Mouse (Mus musculus) heart, adult 18-20 months (tissue): ENCODE results near the gene Gal. TPM values are rescaled to one million over a fixed set of nuclear protein-coding genes. Genes with fewer than 3 reads are reported as not detected.
A peak's percentile ranks its signal among the peaks of the same experiment; 100 is the strongest.

Source experiments
- DNase-seq, 2 experiments: peaks; one replicate each; pipeline ENCODE4 v3.0.0; 2021 to 2022; ENCODE audit warnings: mixed read lengths in 1 of 2
- long read RNA-seq, 2 experiments: library from polyadenylated mRNA; stranded (forward); transcript quantifications; one replicate each; pipeline ENCODE4 v2.0.0; 2021
- total RNA-seq, 2 experiments: library from RNA; stranded (reverse); gene quantifications; 2 replicates each; pipeline ENCODE4 v1.2.3; 2021

Gal gene
- total RNA-seq: not detected
- long read RNA-seq, experiment 1: 0 reads
- long read RNA-seq, experiment 2: 0 reads

DNA sequence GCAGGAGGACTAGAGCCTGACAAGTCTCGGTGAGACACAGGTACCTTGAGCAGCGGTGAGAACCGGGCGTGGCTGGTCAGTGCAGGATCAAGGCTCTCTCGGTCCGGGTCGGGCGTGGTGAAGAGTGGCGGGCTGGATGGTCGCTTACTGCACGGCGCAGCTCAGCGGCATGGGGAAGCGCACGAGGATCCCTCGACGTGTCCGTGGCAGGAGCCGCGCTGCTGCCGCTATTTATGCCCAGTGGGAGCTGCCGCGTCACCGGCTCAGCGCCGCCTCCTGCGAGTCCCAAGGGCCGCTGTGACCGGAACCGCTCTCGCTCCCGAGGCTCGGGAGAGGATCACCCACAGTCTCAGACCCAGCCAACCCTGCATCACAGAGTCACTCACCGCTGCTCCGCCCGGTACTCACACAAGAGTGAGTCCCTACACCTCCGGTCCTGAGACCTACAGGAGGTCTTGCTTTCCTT, at the start of gene Gal:
Gene Gal, minus strand, starts transcription at position 277 of the 466 bp plus-strand sequence.
- peak; percentile 19 to 20 for DNase-seq

DNA sequence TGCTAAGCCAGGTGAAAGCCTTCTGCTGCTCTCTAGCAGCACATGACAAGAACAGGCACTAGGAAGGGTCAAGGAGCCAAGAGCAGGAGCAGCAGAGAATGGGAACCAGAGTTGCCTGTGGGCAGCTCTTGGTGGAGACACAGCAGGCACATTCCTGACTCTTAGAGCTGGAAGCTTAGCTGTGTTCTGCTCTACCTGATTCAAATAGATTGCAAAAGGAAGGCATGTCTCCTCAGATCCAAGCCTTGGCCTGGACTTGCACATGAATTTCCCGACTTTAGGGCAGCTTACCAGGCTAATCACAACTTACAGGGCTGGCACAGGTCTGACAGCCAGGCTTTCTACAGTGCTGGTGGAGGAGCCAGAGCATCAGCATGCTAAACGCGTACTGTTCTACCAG, 45.6 kb upstream of the Gal start:
- no peak for DNase-seq

DNA sequence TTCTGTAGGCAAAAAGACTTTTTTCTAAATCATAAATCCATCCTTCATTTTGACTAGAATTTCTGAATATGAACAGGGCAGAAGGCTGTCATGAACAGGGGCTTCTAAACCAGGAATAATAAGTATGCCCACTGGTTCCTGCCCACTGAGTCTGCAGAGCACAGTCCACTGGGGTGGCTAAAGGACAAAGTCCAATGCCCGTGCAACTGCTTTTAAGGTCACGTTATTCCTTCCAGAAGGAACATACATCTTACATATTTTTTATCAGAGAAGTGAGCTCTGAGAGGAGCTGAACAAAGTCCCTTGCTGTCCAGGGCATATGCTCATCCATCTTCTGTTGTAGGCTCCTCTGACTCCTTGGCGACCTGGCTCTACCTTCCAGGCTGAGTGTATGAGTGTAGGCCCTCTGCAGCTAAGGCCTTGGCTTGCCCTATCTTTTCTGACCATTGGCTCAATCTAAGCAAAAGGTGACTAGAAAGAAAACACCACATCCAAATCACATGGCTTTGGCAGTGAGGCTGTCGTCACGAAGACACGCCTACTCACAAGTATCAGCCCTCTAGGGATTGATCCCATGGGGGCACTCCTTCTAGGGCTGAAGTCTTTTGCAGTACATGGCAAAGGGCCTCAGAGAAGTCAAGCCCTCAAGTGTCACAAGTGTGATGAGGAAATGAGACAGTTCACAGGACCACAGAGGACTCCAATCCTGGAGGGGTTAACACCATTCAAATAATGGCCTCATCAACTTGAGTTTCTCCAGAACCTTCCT, 44.2 kb upstream of the Gal start:
- DNase-seq: peak in 1 of 2 experiments; percentile 19

DNA sequence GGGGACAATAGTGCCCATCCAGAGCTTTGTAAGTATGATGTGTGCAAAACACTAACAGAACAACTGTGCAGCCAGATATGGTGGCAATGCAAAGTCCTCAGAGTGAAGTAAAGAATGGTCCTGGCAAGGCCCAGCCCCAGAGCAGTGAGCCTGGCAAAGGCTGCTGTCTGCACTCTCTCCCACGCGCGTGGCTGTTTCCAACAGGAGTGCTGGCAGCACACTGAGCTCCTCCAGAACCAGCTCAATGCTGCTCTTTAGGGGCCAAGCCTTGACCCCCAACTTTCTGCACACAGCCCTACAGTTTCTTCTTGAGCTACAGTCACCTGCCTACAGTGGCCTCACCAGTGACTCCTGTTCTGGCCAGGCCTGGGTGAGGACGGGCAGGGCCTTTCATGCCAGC, 43.4 kb upstream of the Gal start:
- DNase-seq: no peak

DNA sequence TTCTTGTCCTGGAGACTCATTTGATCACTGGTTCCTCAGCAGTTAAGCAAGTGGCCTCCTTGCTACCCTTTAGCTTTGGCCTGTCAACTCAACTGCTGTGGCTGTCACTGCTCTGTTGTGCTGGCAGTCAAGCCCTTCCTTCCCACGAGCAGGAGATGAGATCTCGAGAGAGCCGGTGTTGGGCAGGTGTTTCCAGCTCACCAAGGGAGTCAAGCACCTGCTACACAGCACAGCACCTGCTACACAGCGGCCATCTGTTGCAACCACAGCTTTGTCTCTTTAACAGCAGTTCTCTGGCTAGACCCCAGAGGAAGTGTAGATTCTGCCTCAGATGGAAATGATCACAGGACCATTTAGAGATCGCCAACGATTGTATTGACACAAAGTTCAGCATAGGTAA, 37.3 kb upstream of the Gal start:
- no peak for DNase-seq

DNA sequence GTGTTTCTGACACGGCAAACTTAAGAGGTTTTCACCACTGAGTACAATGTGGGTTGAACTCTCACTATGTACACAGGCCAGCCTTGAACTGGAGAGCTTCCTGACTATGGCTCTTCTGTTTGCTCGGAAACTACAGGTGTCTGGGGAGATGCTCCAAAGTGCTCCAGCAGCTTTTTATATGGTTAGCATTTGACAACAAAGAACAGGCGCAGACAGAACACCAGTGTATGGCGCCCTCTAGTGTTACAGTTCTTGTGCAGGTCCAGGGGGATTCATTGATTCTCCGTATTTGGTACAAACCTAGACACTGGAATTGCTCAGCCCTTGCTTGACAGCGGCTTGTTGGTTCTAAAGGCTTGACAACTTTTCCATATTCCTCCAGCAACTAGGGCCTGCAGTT, 36.8 kb upstream of the Gal start:
- DNase-seq: peak; percentile 59 to 82

DNA sequence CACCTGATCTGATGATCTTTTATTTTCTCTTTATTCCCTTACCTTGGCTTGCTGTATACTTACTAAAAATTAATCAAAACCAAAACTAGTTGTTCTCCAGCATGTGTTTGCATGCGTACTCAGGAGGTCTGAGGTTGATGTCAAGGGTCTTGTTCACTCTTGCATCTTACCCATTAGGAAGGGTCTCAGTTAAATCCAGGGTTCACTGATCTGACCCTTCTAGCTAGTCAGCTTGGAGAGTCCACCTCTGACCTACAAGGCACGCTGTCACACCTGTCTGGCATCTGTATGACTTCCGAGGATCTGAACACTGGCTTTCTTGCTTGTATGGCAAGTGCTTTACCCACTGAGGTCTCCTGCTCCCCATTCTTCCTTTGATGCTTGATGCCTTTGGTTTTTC, 36.4 kb upstream of the Gal start:
- peak in 1 of 2 experiments; percentile 9 for DNase-seq

DNA sequence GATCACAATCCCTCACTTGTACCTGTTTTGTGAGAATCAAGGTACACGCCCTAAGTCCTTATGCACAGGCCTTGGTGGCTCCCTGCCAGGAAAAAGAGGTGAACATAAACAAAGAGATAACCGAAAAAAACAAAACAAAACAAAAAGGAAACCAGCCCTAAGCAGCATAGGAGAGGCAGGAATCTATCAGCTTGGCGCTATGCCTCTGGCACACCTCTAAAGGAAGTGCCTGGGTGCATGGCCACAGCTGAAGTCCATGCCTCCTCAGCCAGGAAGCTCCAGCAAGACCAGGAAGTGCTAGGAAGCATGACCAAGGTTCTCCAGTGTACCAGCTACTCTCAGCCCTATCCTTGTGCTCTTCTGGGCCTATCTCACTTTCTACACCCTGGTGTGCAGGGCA, 34.9 kb upstream of the Gal start:
- DNase-seq: peak; percentile 23 to 32

DNA sequence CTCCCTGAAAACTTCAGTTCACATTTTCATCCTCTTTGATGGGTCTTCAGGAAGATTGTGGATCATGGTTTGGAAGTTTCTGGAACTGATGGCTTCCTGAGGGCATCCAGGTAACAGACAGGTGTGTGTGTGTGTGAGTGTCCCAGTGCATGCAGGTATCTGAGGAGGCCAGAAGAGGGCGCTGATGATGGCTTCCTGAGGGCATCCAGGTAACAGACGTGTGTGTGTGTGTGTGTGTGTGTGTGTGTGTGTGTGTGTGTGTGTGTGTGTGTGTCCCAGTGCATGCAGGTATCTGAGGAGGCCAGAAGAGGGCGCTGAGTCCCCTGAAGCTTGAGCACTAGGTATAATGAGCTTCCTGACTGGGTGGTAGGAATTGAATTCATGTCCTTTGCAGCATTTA, 33.0 kb upstream of the Gal start:
- no peak for DNase-seq

DNA sequence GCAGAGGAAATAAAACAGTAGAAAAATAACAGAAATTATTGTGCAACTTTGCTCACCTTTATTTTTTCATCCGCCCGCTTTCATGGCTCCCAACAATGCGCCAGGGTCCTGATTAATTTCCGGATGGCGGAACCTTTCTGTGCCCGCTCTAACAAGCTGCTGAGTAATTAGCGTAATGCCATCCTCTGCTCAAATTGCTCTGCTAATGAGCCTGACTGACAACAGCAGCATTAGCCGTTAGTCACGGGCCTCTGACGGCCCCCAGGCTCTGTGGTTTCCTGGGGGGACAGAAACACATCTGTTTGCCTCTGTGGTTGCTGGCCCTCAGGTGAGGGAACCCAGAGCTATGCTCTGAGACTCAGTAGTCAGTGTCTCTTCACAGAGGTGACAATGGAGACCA, 26.7 kb upstream of the Gal start:
- no peak for DNase-seq

DNA sequence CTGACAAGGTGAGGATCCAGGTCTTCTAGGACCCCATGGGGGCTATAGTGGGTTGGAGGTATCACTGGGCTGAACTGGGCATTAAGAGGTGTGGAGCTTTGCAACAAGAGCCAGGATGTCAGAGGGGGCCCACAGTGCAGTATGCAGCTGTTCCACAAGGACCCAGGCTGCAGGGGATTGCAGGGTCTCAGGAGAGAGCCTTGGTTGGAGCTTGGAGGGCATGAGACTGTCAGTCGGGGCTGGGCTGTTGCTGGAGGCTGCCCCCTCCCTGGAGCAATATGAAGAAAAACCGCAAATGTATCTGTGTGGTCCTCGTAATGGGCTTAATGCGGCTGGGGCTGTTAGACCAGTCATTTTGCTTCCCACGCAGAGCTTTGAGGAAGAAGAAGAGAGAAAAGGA, 26.3 kb upstream of the Gal start:
- no peak for DNase-seq

DNA sequence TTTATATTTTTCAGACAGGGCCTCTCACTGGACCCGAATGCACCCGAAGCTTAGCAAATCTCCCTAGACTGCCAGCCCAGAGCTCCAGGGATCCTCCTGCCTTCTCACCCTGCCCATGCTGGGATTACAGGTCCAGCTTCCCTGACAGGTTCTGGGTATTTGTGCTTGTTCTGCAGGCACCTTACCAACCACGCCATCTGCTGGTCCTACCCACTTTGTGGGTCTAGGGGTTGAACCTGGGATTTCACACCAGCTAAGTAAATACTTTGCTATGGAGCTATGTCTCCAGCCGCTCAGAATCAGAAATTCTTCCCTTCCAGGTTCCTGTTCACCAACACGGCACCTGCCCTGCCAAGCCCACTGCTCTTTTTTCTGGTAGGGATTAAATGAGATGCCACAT, 23.6 kb upstream of the Gal start:
- no peak for DNase-seq

DNA sequence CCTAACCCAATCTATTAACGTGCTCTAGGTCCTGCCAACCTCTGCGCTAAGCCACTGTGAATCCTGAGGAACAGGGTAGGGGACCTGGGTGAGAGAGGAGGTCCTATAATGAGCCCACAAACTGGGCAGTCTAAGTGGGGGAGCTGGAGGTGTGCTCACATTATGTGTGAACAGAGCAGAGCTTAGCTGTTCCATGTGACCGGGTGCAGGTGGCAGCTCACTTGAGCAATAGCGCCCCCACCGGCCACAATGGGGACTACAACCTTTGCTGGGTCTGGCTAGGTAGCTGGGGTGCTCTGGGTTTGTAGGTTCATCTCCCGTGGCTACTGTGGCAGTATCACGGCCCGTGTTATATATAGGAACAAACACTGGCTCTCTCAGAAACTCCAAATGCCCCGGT, 22.5 kb upstream of the Gal start:
- no peak for DNase-seq

DNA sequence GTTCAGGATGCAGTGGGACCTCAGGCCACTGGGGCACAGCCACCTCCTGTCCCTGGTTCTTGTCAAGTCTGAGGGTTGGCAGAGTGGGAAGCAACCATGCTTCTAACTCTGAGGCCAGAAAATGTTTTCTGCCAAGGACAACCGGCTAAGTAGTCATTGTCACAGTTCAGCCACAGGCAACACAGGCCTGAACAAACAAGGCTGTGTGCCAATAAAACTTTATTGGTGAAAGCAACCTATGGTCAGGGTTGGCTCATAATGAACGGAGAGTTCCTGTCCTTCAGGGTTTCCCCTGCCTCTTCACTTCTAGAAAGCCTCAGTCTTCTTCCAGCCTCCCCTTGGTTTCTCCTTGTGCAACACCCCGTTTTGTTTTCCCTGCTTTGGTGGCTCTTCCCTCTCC, 21.5 kb upstream of the Gal start:
- no peak for DNase-seq

DNA sequence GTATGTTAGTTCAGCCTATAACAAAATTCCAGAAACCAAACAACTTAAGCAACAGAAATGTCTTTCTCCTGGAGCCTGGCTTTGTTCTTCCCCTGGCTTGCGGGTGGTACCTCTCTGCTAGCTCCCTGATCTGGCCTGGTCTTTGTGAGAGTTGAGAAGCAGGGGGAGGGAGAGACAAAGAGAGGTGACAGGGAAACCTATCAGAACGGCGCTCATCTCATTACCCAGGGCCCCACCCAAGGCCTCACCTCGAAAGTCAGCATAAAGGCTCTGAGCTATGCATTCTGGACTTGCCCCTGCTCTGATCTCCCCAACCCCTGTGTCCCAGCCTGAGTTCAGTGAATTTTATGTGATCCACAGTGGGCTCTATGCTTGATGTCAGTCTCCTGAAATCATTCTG, 20.3 kb upstream of the Gal start:
- DNase-seq: no peak

DNA sequence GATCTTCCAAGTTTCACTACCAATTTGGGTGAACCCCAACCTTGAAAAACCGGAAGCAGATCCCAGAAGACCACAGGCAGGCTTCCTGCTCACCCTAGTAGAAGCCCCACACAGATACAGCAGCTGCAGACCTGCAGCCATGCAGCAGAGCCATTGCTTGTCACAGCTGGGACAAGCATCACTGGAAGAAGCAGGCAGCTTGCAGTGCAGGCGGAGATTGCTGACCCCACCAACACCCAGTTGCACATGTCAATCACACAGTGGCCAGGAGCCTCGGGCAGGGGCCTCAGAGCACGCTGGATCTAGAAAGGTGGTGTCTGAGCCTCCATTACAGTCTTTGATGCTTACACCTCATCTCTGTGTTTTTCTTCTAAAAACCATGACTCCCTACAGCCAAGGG, 19.8 kb upstream of the Gal start:
- no peak for DNase-seq

DNA sequence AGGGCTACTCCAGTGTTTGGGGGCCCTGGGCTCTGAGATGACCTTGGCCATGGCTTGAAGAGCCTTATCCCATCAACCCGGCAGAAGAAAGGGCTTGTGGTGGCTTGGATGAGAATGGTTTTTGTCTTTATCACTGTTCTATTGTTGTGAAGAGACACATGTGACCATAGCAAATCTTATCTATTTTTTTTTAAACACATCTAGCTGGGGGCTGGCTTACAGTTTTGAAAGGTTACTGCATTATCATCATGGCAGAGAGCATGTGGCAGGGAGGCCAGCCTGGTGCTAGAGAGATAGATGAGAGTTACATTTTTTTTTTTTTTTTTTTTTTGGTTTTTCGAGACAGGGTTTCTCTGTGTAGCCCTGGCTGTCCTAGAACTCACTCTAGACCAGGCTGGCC, 17.6 kb upstream of the Gal start:
- no peak for DNase-seq

DNA sequence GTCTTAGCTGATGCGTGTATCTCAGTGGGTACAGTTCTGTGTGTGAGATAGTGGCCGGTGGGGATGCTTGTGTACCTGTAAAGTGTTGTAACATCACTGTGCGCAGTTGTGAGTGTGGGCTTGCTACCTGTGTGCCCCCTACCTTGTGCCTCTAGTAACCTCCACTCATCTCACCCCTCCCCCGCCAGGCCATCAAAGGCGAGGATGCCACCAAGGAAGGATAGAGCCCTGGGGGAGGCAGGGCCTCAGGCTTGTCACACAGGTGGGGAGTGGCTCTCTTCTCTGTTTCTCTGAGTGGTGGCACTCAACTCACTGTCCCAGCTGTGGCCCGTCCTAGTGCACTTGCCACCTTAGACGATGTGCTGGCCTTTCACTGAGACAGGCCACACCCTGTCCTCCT, 16.7 kb upstream of the Gal start:
- no peak for DNase-seq

DNA sequence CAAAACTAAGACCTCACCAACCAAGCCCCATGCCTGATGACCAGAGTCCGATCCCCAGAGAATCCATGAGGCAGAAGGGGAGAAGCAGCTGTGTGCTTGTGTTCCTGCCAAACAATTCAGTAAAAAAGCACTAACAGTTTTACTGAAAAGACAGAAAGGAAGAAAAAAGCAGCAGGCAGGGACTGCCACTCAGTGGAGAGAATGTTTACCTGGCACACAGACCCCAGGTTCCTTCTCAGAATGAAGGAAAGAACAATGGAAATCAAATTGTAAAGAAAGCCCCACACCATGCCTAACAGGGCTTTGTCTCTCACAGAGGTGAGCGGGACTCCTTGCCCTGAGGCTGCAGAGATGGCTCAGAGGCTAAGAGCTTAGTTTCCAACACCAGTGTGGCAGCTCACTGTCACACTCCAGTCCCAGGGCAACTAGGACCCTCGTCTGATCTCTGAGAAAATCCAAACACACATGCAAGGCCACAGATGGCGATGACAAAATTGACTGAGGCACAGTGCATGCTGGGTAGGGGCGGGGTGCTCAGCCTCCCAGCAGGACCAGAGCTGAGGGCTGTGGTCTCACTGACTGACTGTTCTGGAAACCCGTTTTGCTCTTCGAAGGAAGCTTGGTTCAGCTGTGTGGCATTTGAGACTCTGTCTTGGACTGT, 14.9 kb upstream of the Gal start:
- peak; percentile 33 to 47 for DNase-seq

DNA sequence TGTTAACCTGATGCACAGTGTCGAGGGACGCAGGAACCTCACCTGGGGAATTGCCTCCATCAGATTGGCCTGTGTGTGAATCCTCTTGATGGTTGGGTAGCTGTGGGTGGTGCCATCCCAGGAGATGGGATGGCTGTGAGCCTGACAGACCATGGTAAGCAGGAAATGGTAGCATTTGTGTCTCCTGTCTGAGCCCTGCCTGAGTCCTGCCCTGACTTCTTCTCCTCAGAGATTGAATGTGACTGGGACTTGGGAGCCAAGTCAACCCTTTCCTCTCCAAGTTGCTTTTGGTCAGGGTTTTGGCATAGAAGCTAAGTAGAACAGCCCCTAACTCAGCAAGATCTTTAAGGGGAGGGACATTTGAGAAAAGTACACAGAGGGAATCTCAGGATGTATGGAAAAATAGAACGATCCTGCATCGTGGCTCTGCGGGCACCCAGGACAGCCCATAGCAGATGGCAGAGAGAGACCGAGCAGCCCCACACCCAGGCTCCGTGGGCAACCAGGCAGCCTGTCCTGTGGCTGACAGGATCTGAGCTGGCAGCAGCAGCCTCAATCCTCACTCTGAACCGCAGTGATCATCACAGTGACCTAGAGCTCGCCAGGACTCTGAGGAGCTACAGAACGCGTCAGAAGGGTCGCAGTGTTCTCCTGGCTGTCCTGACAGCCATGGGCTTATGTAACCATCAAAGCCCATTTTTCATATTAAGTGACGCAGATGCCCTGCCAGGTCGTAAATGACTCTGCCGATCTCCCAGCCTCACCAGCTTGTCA, 13.9 kb upstream of the Gal start:
- DNase-seq: no peak

DNA sequence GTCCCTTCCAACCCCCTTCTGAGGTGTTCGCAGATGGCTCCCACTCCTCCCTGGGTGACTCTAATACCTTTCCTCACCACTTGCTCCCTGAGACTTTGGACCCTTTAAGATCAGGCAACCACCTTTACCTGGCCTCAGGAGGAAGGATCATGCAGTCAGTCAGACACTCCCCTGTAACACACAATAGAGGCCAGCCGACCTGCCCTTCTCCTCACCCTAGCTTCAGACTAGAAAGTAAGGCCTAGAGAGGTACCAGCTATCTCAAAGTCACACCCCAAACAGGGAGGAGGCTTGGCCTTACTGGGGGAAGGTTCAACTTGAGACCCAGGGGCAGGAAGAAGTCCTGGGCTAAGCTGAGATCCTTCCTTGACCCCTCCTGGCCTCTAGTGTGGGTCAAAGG, 9.9 kb upstream of the Gal start:
- no peak for DNase-seq

DNA sequence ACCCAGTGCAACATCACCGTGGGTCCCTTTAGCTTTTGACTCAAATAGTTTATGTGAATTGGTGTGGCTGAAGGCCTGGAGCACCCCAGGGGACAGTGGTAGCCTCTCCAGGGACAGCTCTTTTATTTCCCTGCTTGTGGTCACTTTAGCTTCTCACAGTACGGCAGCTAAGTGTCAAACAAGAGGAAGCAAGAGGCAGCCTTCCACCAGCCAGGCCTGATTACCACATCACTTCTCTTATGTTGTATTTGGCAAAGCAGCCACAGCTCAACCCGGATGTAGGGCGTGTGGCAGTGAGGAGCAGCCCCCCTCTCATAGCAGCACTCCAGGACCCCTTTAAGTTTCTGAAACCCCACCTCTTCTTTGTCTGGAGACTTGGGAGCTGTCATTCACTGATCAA, 8.6 kb upstream of the Gal start:
- DNase-seq: peak; percentile 14 to 19

DNA sequence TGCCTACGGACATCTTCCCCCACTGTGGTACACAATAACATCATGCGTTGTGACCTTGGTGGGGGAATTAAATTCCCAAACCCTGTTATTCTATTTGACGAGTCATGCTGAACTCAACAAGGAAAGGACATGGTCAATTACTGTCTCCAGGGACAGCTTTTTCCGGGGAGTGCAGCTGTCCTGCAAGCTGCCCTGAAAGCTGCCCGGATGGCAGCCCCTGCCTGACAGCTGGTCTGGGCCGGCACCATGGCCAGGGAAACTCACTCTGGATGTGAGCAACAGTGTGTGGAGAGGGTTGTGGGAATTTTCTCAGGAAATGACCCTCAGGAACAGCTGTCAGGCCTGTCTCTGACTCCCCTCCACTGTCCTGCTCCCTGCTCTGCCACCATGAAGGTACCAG, 8.1 kb upstream of the Gal start:
- DNase-seq: no peak
